Mouse (Mus musculus) myocyte (in vitro differentiated cells): ENCODE results near the gene Cop1. TPM values are rescaled to one million over a fixed set of nuclear protein-coding genes. Genes with fewer than 3 reads are reported as not detected.
"Not testable (repeated sequence)": the region's sequence is repeated elsewhere in the genome, so short reads cannot be mapped to it uniquely, and the experiment has no call there.

Source experiments
- H3K27me3 ChIP-seq: one replicate; pipeline ENCODE4 v1.6.1; 2011; ENCODE audit not compliant: control insufficient read depth, insufficient read depth, insufficient read length
- H3K36me3 ChIP-seq: one replicate; pipeline ENCODE4 v1.6.1; 2011; ENCODE audit not compliant: control insufficient read depth, insufficient read depth
- H3K4me2 ChIP-seq: one replicate; pipeline ENCODE4 v1.6.1; 2011; ENCODE audit warnings: low read depth, control low read depth
- H3K4me3 ChIP-seq: one replicate; pipeline ENCODE4 v1.5.1; 2011; ENCODE audit warnings: mild to moderate bottlenecking, control low read depth, moderate library complexity
- H3K79me2 ChIP-seq: one replicate; pipeline ENCODE4 v1.6.1; 2011; ENCODE audit not compliant: control insufficient read depth, insufficient read depth
- H3ac ChIP-seq: one replicate; pipeline ENCODE4 v1.6.1; 2011; ENCODE audit not compliant: control insufficient read depth, insufficient read length
- CEBPB ChIP-seq: IDR thresholded peaks from 2 replicates; pipeline ENCODE4 v1.6.1; 2011; ENCODE audit warnings: mild to moderate bottlenecking, moderate library complexity; ENCODE audit not compliant: poor library complexity, insufficient read depth, severe bottlenecking
- E2F4 ChIP-seq: IDR thresholded peaks from one replicate; pipeline ENCODE4 v1.6.1; 2011; ENCODE audit warnings: mild to moderate bottlenecking, control low read depth, moderate library complexity; ENCODE audit not compliant: insufficient read depth
- MAX ChIP-seq: IDR thresholded peaks from one replicate; pipeline ENCODE4 v1.6.1; 2011; ENCODE audit warnings: low read depth, mild to moderate bottlenecking, control low read depth
- MYOD1 ChIP-seq, 3 experiments: IDR thresholded peaks; one replicate each; pipeline ENCODE4 v1.6.1; 2011; ENCODE audit warnings: control low read depth in 2 of 3, low read depth in 2 of 3, mild to moderate bottlenecking in 2 of 3, moderate library complexity in 1 of 3; ENCODE audit not compliant: insufficient read length in 2 of 3, control insufficient read depth in 1 of 3
- MYOG ChIP-seq, 3 experiments: IDR thresholded peaks; one replicate each; pipeline ENCODE4 v1.6.1; 2011; ENCODE audit warnings: control low read depth in 2 of 3, low read depth in 2 of 3, mild to moderate bottlenecking in 2 of 3; ENCODE audit not compliant: insufficient read length in 2 of 3, control insufficient read depth in 1 of 3, insufficient read depth in 1 of 3
- POLR2A ChIP-seq: IDR thresholded peaks from one replicate; pipeline ENCODE4 v1.6.1; 2011; ENCODE audit warnings: low read depth, mild to moderate bottlenecking, control low read depth, moderate library complexity; ENCODE audit not compliant: insufficient read length
- POLR2AphosphoS2 ChIP-seq: IDR thresholded peaks from one replicate; pipeline ENCODE4 v1.6.1; 2011; ENCODE audit warnings: low read depth, control low read depth; ENCODE audit not compliant: insufficient read length
- REST ChIP-seq: IDR thresholded peaks from one replicate; pipeline ENCODE4 v1.6.1; 2011; ENCODE audit warnings: mild to moderate bottlenecking, control low read depth, moderate library complexity; ENCODE audit not compliant: insufficient read depth, insufficient read length
- SRF ChIP-seq: IDR thresholded peaks from one replicate; pipeline ENCODE4 v1.6.1; 2011; ENCODE audit warnings: low read depth; ENCODE audit not compliant: control insufficient read depth, insufficient read length
- TCF12 ChIP-seq: IDR thresholded peaks from one replicate; pipeline ENCODE4 v1.6.1; 2011; ENCODE audit warnings: mild to moderate bottlenecking, control low read depth; ENCODE audit not compliant: poor library complexity, insufficient read depth, severe bottlenecking
- TCF3 ChIP-seq: IDR thresholded peaks from one replicate; pipeline ENCODE4 v1.6.1; 2011; ENCODE audit warnings: low read depth, control low read depth; ENCODE audit not compliant: insufficient read length
- USF1 ChIP-seq: IDR thresholded peaks from one replicate; pipeline ENCODE4 v1.6.1; 2011; ENCODE audit warnings: low read depth, mild to moderate bottlenecking, control low read depth, moderate library complexity
- polyA plus RNA-seq: library from polyadenylated mRNA; unstranded; fragments of >200 nt; fragmentation: generic; extraction: Trizol; gene quantifications from one replicate; pipeline ENCODE4 v1.2.1, GENCODE M21; 2012; ENCODE audit warnings: missing spikeins

Gene Cop1
- polyA plus RNA-seq, 1 experiment: 63.6 TPM

DNA sequence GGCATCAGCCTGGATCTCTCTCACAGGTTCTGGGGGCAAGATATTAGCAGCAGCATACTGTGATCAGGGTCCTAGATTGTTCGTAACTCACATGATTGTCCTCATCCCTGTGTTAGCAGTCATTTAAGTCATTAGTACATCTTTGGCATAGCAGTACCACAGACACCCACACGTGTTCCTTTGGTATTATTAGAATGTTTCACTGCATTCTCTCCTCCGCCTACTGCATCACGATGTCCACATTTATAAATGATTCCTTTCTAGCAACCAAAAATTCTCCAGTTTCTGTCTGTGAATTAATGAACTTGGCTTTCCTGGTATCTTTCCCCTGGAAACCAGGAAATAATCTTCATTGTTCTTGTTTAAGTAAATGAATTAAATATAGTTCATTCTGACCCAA, 20.4 kb upstream of the Cop1 start:
- H3K27me3 ChIP-seq: no peaks in the 10 kb centered on the region
- H3K36me3 ChIP-seq: no peaks in the 10 kb centered on the region
- H3K4me3 ChIP-seq: no peak overlapping the region
- no peak for TF ChIP-seq MAX
- TF ChIP-seq SRF: no peak
- TF ChIP-seq USF1: no peak
- TF ChIP-seq TCF3: no peak
- no peak for TF ChIP-seq E2F4
- no peak for TF ChIP-seq MYOG (IDR thresholded peaks at IDR 0.05; ENCODE audit: control insufficient read depth in 1 of 3, insufficient read depth in 1 of 3, insufficient read length in 2 of 3, low read depth in 2 of 3)
- TF ChIP-seq POLR2AphosphoS2: no peak
- no peak for TF ChIP-seq CEBPB
- TF ChIP-seq MYOD1 (IDR thresholded peaks at IDR 0.05; ENCODE audit: control insufficient read depth in 1 of 3, insufficient read length in 2 of 3, low read depth in 2 of 3): no peak
- no peak for TF ChIP-seq POLR2A
- no peak overlapping the region for H3ac ChIP-seq
- H3K79me2 ChIP-seq: no peaks in the 10 kb centered on the region
- H3K4me2 ChIP-seq: no peak overlapping the region

DNA sequence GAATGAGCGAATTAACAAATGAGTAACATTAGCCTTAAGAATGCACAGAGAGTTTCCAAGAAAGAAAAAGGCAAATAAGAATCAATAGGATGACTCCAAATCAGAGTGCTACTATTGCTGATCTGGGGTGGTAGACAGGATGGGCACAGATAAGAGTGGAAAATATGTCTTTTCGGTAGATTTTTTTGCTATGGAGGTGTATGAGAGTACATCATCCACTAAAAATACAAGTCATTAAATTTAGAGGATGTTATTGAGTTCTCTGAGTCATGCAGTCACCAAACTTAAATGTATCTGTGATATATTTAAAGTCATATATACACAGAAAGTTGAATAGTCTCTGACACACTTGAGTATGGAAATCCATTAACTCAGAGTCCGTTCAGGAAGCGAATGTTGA, 14.7 kb upstream of the Cop1 start:
- Histone ChIP-seq H3K27me3 (no peaks in the 10 kb centered on the region), H3K36me3 (no peaks in the 10 kb centered on the region), H3K4me3 (no peak overlapping the region), H3K79me2 (no peaks in the 10 kb centered on the region), H3K4me2 (no peak overlapping the region), H3ac (no peak overlapping the region)
- TF ChIP-seq REST: no peak
- TF ChIP-seq SRF: no peak
- TF ChIP-seq MYOG (IDR thresholded peaks at IDR 0.05; ENCODE audit: control insufficient read depth in 1 of 3, insufficient read depth in 1 of 3, insufficient read length in 2 of 3, low read depth in 2 of 3): no peak
- no peak for TF ChIP-seq CEBPB
- no peak for TF ChIP-seq USF1
- no peak for TF ChIP-seq POLR2A
- no peak for TF ChIP-seq E2F4
- no peak for TF ChIP-seq MYOD1 (IDR thresholded peaks at IDR 0.05; ENCODE audit: control insufficient read depth in 1 of 3, insufficient read length in 2 of 3, low read depth in 2 of 3)
- no peak for TF ChIP-seq MAX
- no peak for TF ChIP-seq POLR2AphosphoS2
- TF ChIP-seq TCF12: no peak
- no peak for TF ChIP-seq TCF3

GRCm38 (mm10) chr1:159222046-159222445, 10.1 kb upstream of the Cop1 start:
- Histone ChIP-seq H3K27me3 (no peaks in the 10 kb centered on the region), H3K4me2 (no peak overlapping the region), H3K79me2 (no peaks in the 10 kb centered on the region), H3K4me3 (no peak overlapping the region), H3K36me3 (no peaks in the 10 kb centered on the region), H3ac (no peak overlapping the region)
- TF ChIP-seq MYOD1 (IDR thresholded peaks at IDR 0.05; ENCODE audit: control insufficient read depth in 1 of 3, insufficient read length in 2 of 3, low read depth in 2 of 3) (no peak), E2F4 (no peak), MYOG (IDR thresholded peaks at IDR 0.05; ENCODE audit: control insufficient read depth in 1 of 3, insufficient read depth in 1 of 3, insufficient read length in 2 of 3, low read depth in 2 of 3) (no peak), POLR2A (no peak), REST (no peak), TCF3 (no peak), MAX (no peak), USF1 (no peak), POLR2AphosphoS2 (no peak), TCF12 (no peak), CEBPB (no peak), SRF (no peak)

GRCm38 (mm10) chr1:159225064-159225824, 6.9 kb upstream of the Cop1 start:
- no peak overlapping the region for H3K4me2 ChIP-seq
- TF ChIP-seq TCF12 (no peak), REST (no peak), POLR2A (no peak), TCF3 (no peak), E2F4 (no peak), SRF (no peak), MYOG (IDR thresholded peaks at IDR 0.05; ENCODE audit: control insufficient read depth in 1 of 3, insufficient read depth in 1 of 3, insufficient read length in 2 of 3, low read depth in 2 of 3) (no peak), USF1 (no peak), CEBPB (no peak)

DNA sequence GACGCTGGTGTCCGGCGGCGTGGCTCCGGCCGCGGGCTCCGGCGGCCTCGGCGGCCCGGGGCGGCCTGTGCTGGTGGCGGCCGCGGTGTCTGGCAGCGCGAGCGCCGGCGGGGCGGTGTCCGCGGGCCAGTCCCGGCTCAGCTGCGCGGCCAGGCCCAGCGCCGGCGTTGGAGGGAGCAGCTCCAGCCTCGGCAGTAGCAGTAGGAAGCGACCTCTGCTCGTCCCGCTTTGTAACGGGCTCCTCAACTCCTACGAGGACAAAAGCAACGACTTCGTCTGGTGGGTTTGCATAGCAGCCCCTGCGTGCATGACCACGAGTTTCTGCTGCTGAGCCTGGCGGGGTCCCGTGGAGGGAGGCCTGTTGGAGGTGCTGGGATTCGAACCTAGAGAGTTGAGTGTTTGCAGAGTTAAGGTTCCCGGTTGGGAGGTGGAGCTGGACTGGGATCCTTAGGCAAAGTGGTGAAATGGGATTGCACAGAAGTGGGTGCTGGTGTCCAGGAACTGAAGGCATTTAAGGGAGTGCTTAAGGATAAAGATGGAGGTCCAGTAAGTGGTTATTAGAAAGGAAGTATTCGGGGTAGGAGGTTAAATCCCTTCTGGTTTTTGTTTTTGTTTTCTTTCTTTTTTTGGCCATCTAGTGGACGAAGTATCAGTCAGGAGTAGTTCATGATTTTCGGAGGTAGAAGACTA, 597 bp downstream of the Cop1 start:
- peak overlapping the region; percentile 92 for H3ac ChIP-seq
- peaks cover 52% of the 10 kb centered on the region for H3K79me2 ChIP-seq
- H3K36me3 ChIP-seq, H3K27me3 ChIP-seq: not testable (repeated sequence)
- H3K4me2 ChIP-seq: peak overlapping the region; percentile 82
- peak overlapping the region; percentile 46 for H3K4me3 ChIP-seq

More at GRCm38 (mm10) chr1:159225064-159225824, 6.9 kb upstream of the Cop1 start:
- Histone ChIP-seq H3K27me3 (no peaks in the 10 kb centered on the region), H3K36me3 (no peaks in the 10 kb centered on the region), H3K79me2 (no peaks in the 10 kb centered on the region), H3ac (no peak overlapping the region), H3K4me3 (no peak overlapping the region)
